8 mouse cellular contexts compared by ENCODE assay signal in genomic region chr1:184034741-184035181, GRCm38 (mm10). TPM values are rescaled to one million over a fixed set of nuclear protein-coding genes. Genes with fewer than 3 reads are reported as not detected.
DNase-seq lines count a peak whose midpoint lies in the region; ATAC-seq lines count a peak whose summit lies in the region.

No protein-coding gene starts in this region.

- H3K27me3 ChIP-seq in heart, embryonic 12.5 days (replicated peaks): no peaks in the 10 kb centered on the region
- H3K27me3 ChIP-seq in midbrain, embryonic 16.5 days (ENCODE audit: control insufficient read depth, insufficient read depth, low read depth, low read length): no peaks in the 10 kb centered on the region

- H3K36me3 ChIP-seq in heart, embryonic 12.5 days: peaks cover 30% of the 10 kb centered on the region
- no peaks in the 10 kb centered on the region for H3K36me3 ChIP-seq in midbrain, embryonic 16.5 days (ENCODE audit: control insufficient read depth, insufficient read depth, low read length)

- intact Hi-C loops in heart, postnatal 14 days (cut with DNase I): loop anchor here (5.0 to 10.0 kb wide), 2 partner anchors 138 to 200 kb away; no protein-coding TSS in a partner anchor
- intact Hi-C loops in left cerebral cortex, postnatal 25 days (cut with DNase I): loop anchor here (5.0 kb wide), 1 partner anchor 203 kb away; no protein-coding TSS in a partner anchor

- H3K4me1 ChIP-seq in heart, embryonic 12.5 days (replicated peaks): peaks cover 49% of the 10 kb centered on the region
- peaks cover 7% of the 10 kb centered on the region; the same call in 1 of the 2 replicates for H3K4me1 ChIP-seq in midbrain, embryonic 16.5 days (ENCODE audit: control insufficient read depth, insufficient read depth, low read length)

- peak overlapping the region; percentile 77 for H3K9ac ChIP-seq in heart, embryonic 12.5 days
- peak overlapping the region; percentile 67 for H3K9ac ChIP-seq in midbrain, embryonic 16.5 days (ENCODE audit: low read depth, low read length)

- H3K9me3 ChIP-seq in heart, embryonic 12.5 days (replicated peaks): no peaks in the 10 kb centered on the region
- H3K9me3 ChIP-seq in midbrain, embryonic 16.5 days (replicated peaks; ENCODE audit: control insufficient read depth, low read length, poor library complexity, severe bottlenecking): no peaks in the 10 kb centered on the region

- no peak for DNase-seq in heart, adult 8-10 months (ENCODE audit: low spot score)
- peak; percentile 39 for DNase-seq in ES-CJ7 (ENCODE audit: low read depth, low spot score)
- DNase-seq in cerebellum, postnatal 14 days: peak; percentile 58 to 67
- peak; percentile 22 to 28 for DNase-seq in heart, postnatal 14 days
- peak; percentile 28 to 37 for DNase-seq in left cerebral cortex, postnatal 25 days (ENCODE audit: low spot score in 2 of 2)
- DNase-seq in urinary bladder, adult 18-20 months (ENCODE audit: low spot score in 2 of 2): no peak

- H3K27ac ChIP-seq in heart, embryonic 12.5 days (ENCODE audit: poor library complexity, severe bottlenecking): peak overlapping the region; percentile 89
- H3K27ac ChIP-seq in midbrain, embryonic 16.5 days (ENCODE audit: low read length): 0 out of 2 replicates have a peak overlapping the region, but pooled peaks have one; percentile 58

- ATAC-seq in heart, embryonic 12.5 days (ENCODE audit: insufficient number of reproducible peaks, low FRiP score): no peak
- ATAC-seq in midbrain, embryonic 16.5 days: 0 out of 2 replicates have a peak, but pooled peaks have one; percentile 2

- peak overlapping the region; percentile 84 for H3K4me2 ChIP-seq in heart, embryonic 12.5 days
- peak overlapping the region; percentile 79 for H3K4me2 ChIP-seq in midbrain, embryonic 16.5 days (ENCODE audit: low read length)

- WGBS in heart, embryonic 12.5 days: under 1% methylated on average over 12 of the region's 12 CpGs
- WGBS in midbrain, embryonic 16.5 days: under 1% methylated on average over 12 of the region's 12 CpGs

- peak overlapping the region; percentile 76 for H3K4me3 ChIP-seq in heart, embryonic 12.5 days
- H3K4me3 ChIP-seq in midbrain, embryonic 16.5 days (ENCODE audit: low read depth, low read length): peak overlapping the region; percentile 74

RNA-seq across cellular contexts. Expression of gene 1700056E22Rik, which starts 0.7 kb away (rescaled TPM):
- 3.2 and 3.8 TPM in 2 replicates for polyA plus RNA-seq in heart, embryonic 12.5 days (2016; fragmentation: Nextera tagmentation; extraction: Ambion mirVana)
- total RNA-seq in heart, adult 8-10 months (2022): 1 to 10 TPM in 3 of 4 experiments, under 1 TPM in 1; 0.57 to 1.7 (median 1.2) TPM
- under 1 TPM; 0.68 to 0.74 TPM for total RNA-seq in heart, postnatal 14 days (2021)
- under 1 TPM in 1 of 2 experiments, not detected in 1; 0.50 TPM for total RNA-seq in left cerebral cortex, postnatal 25 days (2021)
- 0.70 and 1.0 TPM in 2 replicates for polyA plus RNA-seq in midbrain, embryonic 16.5 days (2015; fragmentation: Nextera tagmentation; extraction: Ambion mirVana)

RNA-seq across cellular contexts. Expression of gene Dusp10, which starts 21.7 kb away (rescaled TPM):
- polyA plus RNA-seq in heart, embryonic 12.5 days (2016; fragmentation: Nextera tagmentation; extraction: Ambion mirVana): 13.0 and 14.9 TPM in 2 replicates
- 1 to 10 TPM; 5.8 to 8.3 (median 7.4) TPM for total RNA-seq in heart, adult 8-10 months (2022)
- 1 to 10 TPM; 6.9 to 7.2 TPM for total RNA-seq in heart, postnatal 14 days (2021)
- 1 to 10 TPM; 5.2 to 6.2 TPM for total RNA-seq in left cerebral cortex, postnatal 25 days (2021)
- 4.9 and 5.2 TPM in 2 replicates for polyA plus RNA-seq in midbrain, embryonic 16.5 days (2015; fragmentation: Nextera tagmentation; extraction: Ambion mirVana)

Comparison
In these comparisons a context has a peak if more than half of its experiments do, and no peak if none do; other contexts are left out.
1. DNase-seq: peak in ES-CJ7 (single experiment), cerebellum, postnatal 14 days (2 of 2), heart, postnatal 14 days (2 of 2) and left cerebral cortex, postnatal 25 days (2 of 2); none in heart, adult 8-10 months (single experiment) and urinary bladder, adult 18-20 months (0 of 2).